Mouse (Mus musculus) left cerebral cortex, postnatal 10 days (tissue): ENCODE measurements around the gene Notch3. TPM values are rescaled to one million over a fixed set of nuclear protein-coding genes. Genes with fewer than 3 reads are reported as not detected.
A peak's percentile ranks its signal among the peaks of the same experiment; 100 is the strongest.
"Not testable (repeated sequence)": the region's sequence is repeated elsewhere in the genome, so short reads cannot be mapped to it uniquely, and the experiment has no call there.

Experiments used
- DNase-seq, 2 experiments: peaks; one replicate each; pipeline ENCODE4 v3.0.0; 2021 to 2022; ENCODE audit warnings: low spot score in 2 of 2, mixed read lengths in 1 of 2; ENCODE audit errors: extremely low spot score in 1 of 2
- intact Hi-C: fragments of 180-260 bp; cut with DNase I; formaldehyde crosslinking; loops from one replicate; pipeline ENCODE4 v1.15.1; 2025
- total RNA-seq, 2 experiments: library from RNA; stranded (reverse); gene quantifications; 2 replicates each; pipeline ENCODE4 v1.2.3; 2021

Gene Notch3
- total RNA-seq, 2 experiments from 2014 or later = 18.3 to 18.5 TPM

GRCm38 (mm10) chr17:32108320-32109011 lies 58.2 kb downstream of the Notch3 start:
- intact Hi-C loops = not testable (repeated sequence)

GRCm38 (mm10) chr17:32107877-32108276 lies 58.8 kb downstream of the Notch3 start:
- intact Hi-C loops = no loop called here
- no peak for DNase-seq

More at GRCm38 (mm10) chr17:32108320-32109011, 58.2 kb downstream of the Notch3 start:
- DNase-seq = not testable (repeated sequence)

- intact Hi-C loops = no loop called here
- DNase-seq = no peak
These were observed 60.3 kb downstream of the Notch3 start for GRCm38 (mm10) chr17:32106358-32106757.

GRCm38 (mm10) chr17:32103054-32103453 lies 63.6 kb downstream of the Notch3 start:
- DNase-seq = no peak
- intact Hi-C loops = no loop called here

- DNase-seq = peak in 1 of 2 experiments; percentile 79
- intact Hi-C loops = no loop called here
These were observed 66.6 kb downstream of the Notch3 start for GRCm38 (mm10) chr17:32099943-32100586.

- no peak for DNase-seq
- intact Hi-C loops = no loop called here
These were observed 67.1 kb downstream of the Notch3 start for GRCm38 (mm10) chr17:32099574-32099942.

- DNase-seq, intact Hi-C loops: not testable (repeated sequence)
These were observed 67.7 kb downstream of the Notch3 start for GRCm38 (mm10) chr17:32098905-32099304.

- no peak for DNase-seq
- intact Hi-C loops = no loop called here
These were observed 69.0 kb downstream of the Notch3 start for GRCm38 (mm10) chr17:32097676-32098075.

- DNase-seq = no peak
- intact Hi-C loops = no loop called here
These were observed 73.8 kb downstream of the Notch3 start for GRCm38 (mm10) chr17:32092895-32093294.

GRCm38 (mm10) chr17:32092241-32092619 lies 74.4 kb downstream of the Notch3 start:
- DNase-seq = no peak
- intact Hi-C loops = no loop called here

- intact Hi-C loops = not testable (repeated sequence)
- peak; percentile 45 to 90 for DNase-seq
These were observed 75.0 kb downstream of the Notch3 start for GRCm38 (mm10) chr17:32091364-32092240.

GRCm38 (mm10) chr17:32091032-32091363 lies 75.7 kb downstream of the Notch3 start:
- intact Hi-C loops = no loop called here
- no peak for DNase-seq

GRCm38 (mm10) chr17:32087069-32087468 lies 79.6 kb downstream of the Notch3 start:
- no peak for DNase-seq
- intact Hi-C loops = no loop called here

- intact Hi-C loops = no loop called here
- DNase-seq = no peak
These were observed 83.3 kb downstream of the Notch3 start for GRCm38 (mm10) chr17:32083351-32083750.

- intact Hi-C loops = loop anchor here (2.0 kb wide), 1 partner anchor 134 kb away; no protein-coding TSS in a partner anchor
- DNase-seq = peak in 1 of 2 experiments; percentile 71
These were observed 91.5 kb downstream of the Notch3 start for GRCm38 (mm10) chr17:32075164-32075563.

GRCm38 (mm10) chr17:32074658-32075057 lies 92.0 kb downstream of the Notch3 start:
- intact Hi-C loops = loop anchor here (2.0 to 5.0 kb wide), 2 partner anchors 47 to 134 kb away; no protein-coding TSS in a partner anchor
- no peak for DNase-seq

GRCm38 (mm10) chr17:32073359-32073758 lies 93.3 kb downstream of the Notch3 start:
- intact Hi-C loops = loop anchor here (5.0 kb wide), 1 partner anchor 46 kb away; no protein-coding TSS in a partner anchor

More at GRCm38 (mm10) chr17:32073359-32073758, 93.3 kb downstream of the Notch3 start:
- peak; percentile 45 to 82 for DNase-seq
